Mouse (Mus musculus) hindbrain, embryonic 11.5 days (tissue): Measurements from ENCODE around the gene Gm44502. TPM values are rescaled to one million over a fixed set of nuclear protein-coding genes. Genes with fewer than 3 reads are reported as not detected.

Source experiments
- ATAC-seq: fragments of 200-750 bp; cut with Nextera tagmentation; 2 replicates; pipeline ENCODE4 v1.8.0; 2017; ENCODE audit warnings: mild to moderate bottlenecking, moderate TSS enrichment, moderate library complexity; ENCODE audit not compliant: low FRiP score
- DNase-seq: peaks from one replicate; pipeline ENCODE4 v3.0.0-alpha.2; 2015; ENCODE audit warnings: low spot score
- H3K27ac ChIP-seq: fragments of 300-500 bp; sonication (generic); 2 replicates; pipeline ENCODE4 v1.5.1; 2014; ENCODE audit warnings: mild to moderate bottlenecking, low read depth, low read length
- H3K27me3 ChIP-seq: fragments of 300-500 bp; sonication (generic); 2 replicates; pipeline ENCODE4 v1.6.1; 2014; ENCODE audit warnings: mild to moderate bottlenecking, low read length, moderate library complexity, mixed read lengths; ENCODE audit not compliant: control insufficient read depth, insufficient read depth
- H3K36me3 ChIP-seq: fragments of 300-500 bp; sonication (generic); 2 replicates; pipeline ENCODE4 v1.6.1; 2014; ENCODE audit warnings: mild to moderate bottlenecking, low read length, moderate library complexity, mixed read lengths; ENCODE audit not compliant: control insufficient read depth, insufficient read depth
- H3K4me1 ChIP-seq: fragments of 300-500 bp; sonication (generic); replicated peaks from 2 replicates; pipeline ENCODE4 v1.6.1; 2014; ENCODE audit warnings: low read length, mixed read lengths; ENCODE audit not compliant: control insufficient read depth, insufficient read depth
- H3K4me2 ChIP-seq: fragments of 300-500 bp; sonication (generic); replicated peaks from 2 replicates; pipeline ENCODE4 v1.6.1; 2014; ENCODE audit warnings: mild to moderate bottlenecking, low read depth, low read length
- H3K4me3 ChIP-seq: fragments of 300-500 bp; sonication (generic); 2 replicates; pipeline ENCODE4 v1.5.1; 2014; ENCODE audit warnings: low read depth, low read length
- H3K9ac ChIP-seq: fragments of 300-500 bp; sonication (generic); 2 replicates; pipeline ENCODE4 v1.6.1; 2014; ENCODE audit warnings: low read depth, low read length
- H3K9me3 ChIP-seq: fragments of 300-500 bp; sonication (generic); 2 replicates; pipeline ENCODE4 v1.6.1; 2016; ENCODE audit warnings: low read length; ENCODE audit not compliant: control insufficient read depth
- WGBS: fragments of 180-500 bp; shearing (Covaris S2); extraction: QIAGEN DNeasy Blood & Tissue Kit; methylation state at CpG from one replicate; pipeline ENCODE4 v1.1.7; 2014; 5-methylcytosine and 5-hydroxymethylcytosine counted together
- polyA plus RNA-seq: library from polyadenylated mRNA; unstranded; fragments of >200 nt; fragmentation: Nextera tagmentation; extraction: Ambion mirVana; gene quantifications from 2 replicates; pipeline ENCODE4 v1.2.1, GENCODE M21; 2014

Gene Gm44502
- polyA plus RNA-seq, 1 experiment from 2014 or later, result not detected

GRCm38 (mm10) chr15:89372068-89372467, 57.4 kb downstream of the Gm44502 start:
- Histone ChIP-seq H3K4me1 (peaks cover 4% of the 10 kb centered on the region; the same call in 1 of the 2 replicates), H3K27ac (no peak overlapping the region), H3K4me2 (no peak overlapping the region), H3K27me3 (peaks cover 6% of the 10 kb centered on the region), H3K9ac (no peak overlapping the region), H3K36me3 (peaks cover 15% of the 10 kb centered on the region; the same call in 1 of the 2 replicates), H3K4me3 (no peak overlapping the region), H3K9me3 (no peaks in the 10 kb centered on the region)
- WGBS, result 94% methylated on average over 13 of the region's 13 CpGs
- DNase-seq (no peak), ATAC-seq (no peak)

Other genes starting within 250 kb of the Gm44502 start
- gene Plxnb2, start 248.9 kb downstream of the Gm44502 start, polyA plus RNA-seq, result 97.4 and 104 TPM in 2 replicates
- gene Dennd6b, start 233.2 kb downstream of the Gm44502 start, polyA plus RNA-seq, result 28.3 and 31.2 TPM in 2 replicates
- 42.1 and 46.0 TPM in 2 replicates for gene Ppp6r2, start 218.1 kb downstream of the Gm44502 start, polyA plus RNA-seq
- 57.4 and 66.4 TPM in 2 replicates for gene Sbf1, start 114.4 kb downstream of the Gm44502 start, polyA plus RNA-seq
- 0.12 TPM in 1 of 2 replicates, not detected in the other for gene Adm2, start 107.0 kb downstream of the Gm44502 start, polyA plus RNA-seq
- gene Miox, start 95.3 kb downstream of the Gm44502 start, polyA plus RNA-seq, result not detected in 2 replicates
- 25.4 and 26.8 TPM in 2 replicates for gene Lmf2, start 74.0 kb downstream of the Gm44502 start, polyA plus RNA-seq
- gene Ncaph2, start 74.0 kb downstream of the Gm44502 start, polyA plus RNA-seq, result 133 and 140 TPM in 2 replicates
- gene Sco2, start 55.9 kb downstream of the Gm44502 start, polyA plus RNA-seq, result 7.4 and 7.9 TPM in 2 replicates
- 1.4 and 1.7 TPM in 2 replicates for gene Tymp, start 52.7 kb downstream of the Gm44502 start, polyA plus RNA-seq
- 1.7 and 2.6 TPM in 2 replicates for gene Odf3b, start 50.4 kb downstream of the Gm44502 start, polyA plus RNA-seq
- not detected in 2 replicates for gene Klhdc7b, start 44.8 kb downstream of the Gm44502 start, polyA plus RNA-seq
- not detected in 2 replicates for gene Syce3, start 19.2 kb downstream of the Gm44502 start, polyA plus RNA-seq
- 0.73 and 0.93 TPM in 2 replicates for gene Cpt1b, start 3.8 kb downstream of the Gm44502 start, polyA plus RNA-seq
- gene C730034F03Rik, start 107 bp downstream of the Gm44502 start, polyA plus RNA-seq, result 2.6 and 4.0 TPM in 2 replicates
- 54.7 and 63.4 TPM in 2 replicates for gene Chkb, start 212 bp upstream of the Gm44502 start, polyA plus RNA-seq
- 22.4 and 24.1 TPM in 2 replicates for gene Mapk8ip2, start 24.2 kb upstream of the Gm44502 start, polyA plus RNA-seq
- 10.0 and 10.4 TPM in 2 replicates for gene Arsa, start 47.7 kb upstream of the Gm44502 start, polyA plus RNA-seq
- 2.8 and 3.5 TPM in 2 replicates for gene Shank3, start 69.9 kb upstream of the Gm44502 start, polyA plus RNA-seq
- gene Acr, start 138.6 kb upstream of the Gm44502 start, polyA plus RNA-seq, result 0.39 and 0.76 TPM in 2 replicates
- 85.3 and 91.0 TPM in 2 replicates for gene Rabl2, start 162.2 kb upstream of the Gm44502 start, polyA plus RNA-seq